Mouse (Mus musculus) gastrocnemius, adult 8-10 months (tissue): ENCODE measurements around the gene Fgf22. TPM values are rescaled to one million over a fixed set of nuclear protein-coding genes. Genes with fewer than 3 reads are reported as not detected.
A peak's percentile ranks its signal among the peaks of the same experiment; 100 is the strongest.
"Not testable (repeated sequence)": the region's sequence is repeated elsewhere in the genome, so short reads cannot be mapped to it uniquely, and the experiment has no call there.

Experiments used
- DNase-seq, 2 experiments: peaks; one replicate each; pipeline ENCODE4 v3.0.0; 2022; ENCODE audit warnings: low spot score in 2 of 2
- total RNA-seq, 4 experiments: library from RNA; stranded (reverse); gene quantifications; 2 replicates each; pipeline ENCODE4 v1.2.4; 2022

Gene Fgf22
- total RNA-seq, 4 experiments from 2014 or later: not detected

GRCm38 (mm10) chr10:79732500-79732899 is 22.4 kb upstream of the Fgf22 start:
- DNase-seq: no peak

GRCm38 (mm10) chr10:79733847-79734246 is 21.0 kb upstream of the Fgf22 start:
- no peak for DNase-seq

GRCm38 (mm10) chr10:79735361-79735760 is 19.5 kb upstream of the Fgf22 start:
- DNase-seq: no peak

GRCm38 (mm10) chr10:79736706-79737105 is 18.2 kb upstream of the Fgf22 start:
- no peak for DNase-seq

DNA sequence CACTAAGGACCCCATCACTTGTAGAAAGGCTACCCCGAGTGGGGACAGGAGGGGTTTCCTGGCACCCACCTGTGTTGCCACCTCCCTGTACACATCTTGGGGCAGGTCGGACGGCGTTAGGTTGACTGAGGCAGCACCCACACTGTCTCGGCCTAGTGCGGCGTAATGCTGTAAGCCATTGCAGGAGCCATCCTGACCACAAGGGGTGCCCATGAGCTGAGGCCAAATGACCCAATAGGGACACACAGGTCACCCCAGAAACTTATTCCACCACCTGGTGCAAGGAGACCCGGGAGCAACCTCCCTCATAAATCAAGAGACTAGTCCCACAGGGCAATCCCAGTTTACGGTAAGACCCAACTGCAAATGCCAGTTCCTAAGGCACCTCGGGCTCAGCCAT is 16.6 kb upstream of the Fgf22 start:
- no peak for DNase-seq

DNA sequence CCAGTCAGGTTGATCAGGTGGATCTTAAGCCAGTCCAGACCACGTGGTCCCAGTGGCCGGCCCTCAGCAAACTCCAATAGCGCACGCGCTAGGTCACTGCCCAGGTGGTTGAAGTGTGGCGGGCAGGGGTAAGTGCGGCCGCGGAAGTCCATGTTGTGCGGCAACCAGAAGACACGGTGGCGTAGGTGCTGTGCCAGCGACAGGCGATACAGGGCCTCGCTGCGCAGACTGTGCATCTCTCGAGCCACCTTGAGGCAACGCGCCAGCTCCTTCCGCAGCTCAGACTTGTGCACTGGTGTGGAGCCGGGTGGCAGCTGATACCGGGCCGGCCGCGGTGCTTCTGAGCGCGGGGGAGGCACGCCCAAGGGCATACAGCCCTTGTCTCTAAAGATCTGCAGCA is 15.6 kb upstream of the Fgf22 start:
- DNase-seq: no peak

DNA sequence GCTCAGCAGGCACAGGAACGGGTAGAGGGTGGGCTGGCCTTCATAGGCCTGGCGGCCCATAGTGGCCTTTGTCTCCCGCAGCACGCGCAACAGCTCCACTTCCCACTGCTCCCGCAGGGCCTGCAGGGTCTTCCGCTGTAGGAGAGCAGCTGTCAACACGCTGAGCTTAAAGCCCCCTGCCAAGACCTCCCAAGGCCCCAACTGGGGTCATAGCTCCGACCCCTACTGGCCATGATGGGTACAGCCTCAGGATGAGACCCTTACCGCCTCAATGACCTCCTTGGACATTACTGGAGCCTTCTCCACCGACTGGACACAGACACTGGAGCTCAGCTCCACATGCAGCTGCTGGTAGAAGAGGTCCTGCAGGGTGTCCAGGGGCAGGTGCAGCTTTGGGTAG is 14.0 kb upstream of the Fgf22 start:
- no peak for DNase-seq

GRCm38 (mm10) chr10:79743161-79743560 is 11.7 kb upstream of the Fgf22 start:
- DNase-seq: no peak

DNA sequence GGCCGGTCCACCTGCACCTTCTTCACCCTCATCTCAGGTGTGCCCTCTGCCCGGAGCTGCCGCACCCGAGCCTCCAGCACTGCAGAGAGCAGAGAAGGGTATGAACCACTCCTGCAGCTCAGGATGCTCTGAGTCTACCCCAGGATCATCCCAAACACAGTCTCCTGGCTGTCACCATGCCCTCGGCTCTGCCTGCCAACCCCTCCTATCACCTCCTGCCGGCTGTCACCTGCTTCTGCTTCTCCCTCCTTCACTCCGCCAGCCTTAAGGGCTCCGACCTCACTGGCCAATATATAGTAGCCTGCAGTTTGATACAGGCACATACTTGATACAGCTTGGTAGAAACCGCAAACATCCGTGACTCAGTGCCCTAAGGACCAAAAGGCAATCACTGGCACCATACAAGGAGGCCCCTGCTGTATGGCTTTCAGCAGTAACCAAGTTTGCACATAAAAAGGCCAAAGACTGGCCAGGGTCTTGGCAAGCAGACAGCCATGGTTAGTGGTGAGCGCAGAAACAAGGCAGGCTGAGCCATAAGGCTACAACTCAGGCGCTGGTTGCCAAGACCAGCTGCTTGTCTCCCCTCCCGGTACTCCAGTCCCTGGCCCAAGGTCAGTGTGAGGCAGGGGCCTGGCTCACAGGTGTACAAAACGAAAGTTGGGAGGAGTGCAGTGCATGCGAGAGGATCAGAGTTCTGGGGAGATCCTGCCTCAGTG is 11.1 kb upstream of the Fgf22 start:
- no peak for DNase-seq

GRCm38 (mm10) chr10:79745411-79745810 is 9.5 kb upstream of the Fgf22 start:
- no peak for DNase-seq

- DNase-seq: peak; percentile 97
Observed at GRCm38 (mm10) chr10:79745898-79746773, 8.7 kb upstream of the Fgf22 start, which contains the start of gene Polrmt. Gene Polrmt, minus strand, starts transcription at chr10:79746581.

GRCm38 (mm10) chr10:79746774-79747151 is 8.1 kb upstream of the Fgf22 start:
- DNase-seq: no peak

- DNase-seq: no peak
Observed at GRCm38 (mm10) chr10:79748496-79748895, 6.4 kb upstream of the Fgf22 start.

GRCm38 (mm10) chr10:79755854-79756253 is 978 bp downstream of the Fgf22 start:
- DNase-seq: no peak

DNA sequence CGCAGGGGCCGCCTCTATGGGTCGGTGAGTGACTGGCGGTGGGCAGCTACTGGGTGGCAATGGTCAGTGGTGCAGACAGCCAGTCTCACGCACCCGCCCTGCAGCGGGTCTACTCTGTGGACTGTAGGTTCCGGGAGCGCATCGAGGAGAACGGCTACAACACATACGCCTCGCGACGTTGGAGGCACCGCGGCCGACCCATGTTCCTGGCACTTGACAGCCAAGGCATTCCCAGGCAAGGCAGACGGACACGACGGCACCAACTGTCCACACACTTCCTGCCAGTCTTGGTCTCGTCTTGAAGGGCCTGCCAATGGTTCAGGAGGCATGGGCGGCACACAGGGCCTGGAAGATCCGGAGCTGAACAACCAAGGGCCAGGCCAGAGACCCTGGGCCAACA is 1.8 kb downstream of the Fgf22 start:
- no peak for DNase-seq

DNA sequence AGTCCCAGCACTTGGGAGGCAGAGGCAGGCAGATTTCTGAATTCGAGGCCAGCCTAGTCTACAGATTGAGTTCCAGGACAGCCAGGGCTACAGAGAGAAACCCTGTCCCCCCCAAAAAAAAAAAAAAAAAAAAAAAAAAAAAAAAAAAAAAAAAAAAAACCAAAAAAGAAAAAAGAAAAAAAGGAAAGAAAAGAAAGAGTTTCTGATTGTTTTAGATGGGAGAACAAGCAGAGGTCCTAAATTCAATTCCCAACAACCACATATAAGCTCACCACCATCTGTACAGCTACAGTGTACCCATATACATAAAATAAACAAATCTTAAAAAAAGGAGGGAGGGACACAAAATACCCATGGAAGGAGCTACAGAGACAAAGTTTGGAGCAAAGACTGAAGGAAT is 4.8 kb downstream of the Fgf22 start:
- DNase-seq: not testable (repeated sequence)

GRCm38 (mm10) chr10:79760603-79761143 is 5.8 kb downstream of the Fgf22 start:
- no peak for DNase-seq

GRCm38 (mm10) chr10:79762875-79763274 is 8.0 kb downstream of the Fgf22 start:
- DNase-seq: no peak

DNA sequence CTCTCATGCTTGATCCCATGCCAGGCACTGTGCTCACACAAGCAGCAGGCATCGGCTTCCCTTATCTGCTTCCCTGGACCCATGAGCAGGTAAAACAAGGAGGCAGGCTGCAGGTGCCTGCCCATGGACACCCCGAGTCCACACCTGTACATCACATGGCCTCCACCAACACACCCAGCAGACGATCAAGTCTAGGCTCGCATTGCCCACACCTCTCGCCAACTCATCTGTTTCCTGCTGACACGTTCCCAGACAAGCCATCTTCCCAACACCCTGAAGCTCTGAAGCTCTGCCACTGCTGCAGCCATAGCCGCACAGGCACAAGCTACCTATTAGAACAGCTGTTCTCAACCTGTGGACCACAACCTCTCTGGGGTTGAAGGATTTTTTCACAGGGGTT is 9.4 kb downstream of the Fgf22 start:
- no peak for DNase-seq

- no peak for DNase-seq
Observed at GRCm38 (mm10) chr10:79765228-79765745, 10.4 kb downstream of the Fgf22 start.

GRCm38 (mm10) chr10:79766001-79766507 is 11.2 kb downstream of the Fgf22 start:
- no peak for DNase-seq
